Mouse (Mus musculus) mature B cell (primary cell): ENCODE results near the gene Adamts4.

Experiments
- in situ Hi-C: fragments of 300-500 bp; cut with MboI; formaldehyde crosslinking; loops from 2 replicates; pipeline ENCODE4 v1.14.3; 2019

Adamts4 gene

DNA sequence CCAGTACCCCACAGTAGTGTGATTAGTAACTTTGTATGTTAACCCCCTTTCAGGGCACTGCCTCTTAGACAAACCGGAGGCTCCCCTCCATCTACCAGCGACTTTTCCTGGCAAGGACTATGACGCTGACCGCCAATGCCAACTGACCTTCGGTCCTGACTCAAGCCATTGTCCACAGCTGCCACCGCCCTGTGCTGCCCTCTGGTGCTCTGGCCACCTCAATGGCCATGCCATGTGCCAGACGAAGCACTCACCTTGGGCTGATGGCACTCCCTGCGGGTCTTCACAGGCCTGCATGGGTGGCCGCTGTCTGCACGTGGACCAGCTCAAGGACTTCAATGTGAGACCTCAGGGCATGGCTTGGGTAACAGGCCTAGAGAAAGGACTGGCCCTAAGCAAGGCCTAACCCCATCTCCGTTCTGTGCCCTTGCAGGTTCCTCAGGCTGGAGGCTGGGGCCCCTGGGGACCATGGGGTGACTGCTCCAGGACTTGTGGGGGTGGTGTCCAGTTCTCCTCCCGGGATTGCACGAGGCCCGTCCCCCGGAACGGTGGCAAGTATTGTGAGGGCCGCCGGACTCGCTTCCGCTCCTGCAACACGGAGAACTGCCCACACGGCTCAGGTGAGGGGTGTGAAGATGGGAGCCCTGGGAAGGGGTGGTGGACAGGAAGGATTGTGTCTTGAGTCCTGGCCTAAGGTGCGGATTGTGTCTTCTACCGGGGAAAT, 6.0 kb downstream of the Adamts4 start:
- in situ Hi-C loops = no loop called here

DNA sequence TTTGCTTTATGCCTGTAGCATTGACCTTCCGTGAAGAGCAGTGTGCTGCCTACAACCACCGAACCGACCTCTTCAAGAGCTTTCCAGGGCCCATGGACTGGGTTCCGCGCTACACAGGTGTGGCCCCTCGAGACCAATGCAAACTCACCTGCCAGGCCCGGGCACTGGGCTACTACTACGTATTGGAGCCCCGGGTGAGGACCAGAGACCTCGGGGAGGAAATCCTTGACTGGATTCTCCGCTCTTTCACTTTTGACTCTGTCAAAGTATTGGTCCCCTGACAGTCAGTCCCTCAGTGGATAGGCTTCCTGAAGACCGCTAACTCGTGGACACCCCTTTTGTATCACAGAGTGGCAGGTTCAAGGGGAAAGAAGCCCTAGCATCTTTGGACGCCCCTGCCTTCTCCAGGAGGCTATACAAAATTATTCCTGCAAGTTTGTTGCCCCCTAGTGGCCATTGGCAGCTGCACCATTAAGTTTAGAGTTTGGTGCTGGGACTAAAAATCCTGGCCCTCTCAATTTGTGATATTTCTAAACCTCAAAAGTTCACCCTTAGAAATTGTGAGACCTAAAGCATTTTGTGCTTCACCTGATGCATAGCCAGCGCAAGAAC, 6.8 kb downstream of the Adamts4 start:
- in situ Hi-C loops = no loop called here

DNA sequence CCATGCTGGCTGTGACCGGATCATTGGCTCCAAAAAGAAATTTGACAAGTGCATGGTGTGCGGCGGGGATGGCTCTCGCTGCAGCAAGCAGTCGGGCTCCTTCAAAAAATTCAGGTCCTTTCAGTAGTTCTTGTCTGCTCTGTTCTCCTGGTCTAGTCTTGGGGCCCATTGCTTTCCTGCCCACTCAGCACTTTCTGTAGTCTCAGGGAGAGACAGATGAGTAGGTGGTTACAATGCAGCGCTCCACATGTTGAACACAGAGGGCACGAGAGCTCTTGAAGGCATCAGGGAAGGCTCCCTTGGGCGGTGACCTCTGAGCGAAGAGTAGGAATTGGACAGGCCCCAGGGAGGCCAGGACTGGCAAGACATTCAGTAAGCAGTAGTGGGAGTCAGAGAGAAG, 7.6 kb downstream of the Adamts4 start:
- in situ Hi-C loops = no loop called here

DNA sequence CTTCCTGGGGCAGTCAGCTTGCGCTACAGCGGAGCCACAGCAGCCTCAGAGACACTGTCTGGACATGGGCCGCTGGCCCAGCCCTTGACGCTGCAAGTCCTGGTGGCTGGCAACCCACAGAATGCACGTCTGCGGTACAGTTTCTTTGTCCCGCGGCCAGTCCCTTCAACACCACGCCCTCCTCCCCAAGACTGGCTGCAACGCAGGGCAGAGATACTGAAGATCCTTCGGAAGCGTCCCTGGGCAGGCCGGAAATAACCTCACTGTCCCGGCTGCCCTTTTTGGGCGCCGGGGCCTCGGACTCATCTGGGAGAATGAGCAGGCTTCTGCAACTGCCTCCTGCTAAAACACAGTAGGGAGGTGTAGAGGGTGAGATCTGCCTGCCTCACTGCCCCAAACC, 8.7 kb downstream of the Adamts4 start:
- in situ Hi-C loops = no loop called here

DNA sequence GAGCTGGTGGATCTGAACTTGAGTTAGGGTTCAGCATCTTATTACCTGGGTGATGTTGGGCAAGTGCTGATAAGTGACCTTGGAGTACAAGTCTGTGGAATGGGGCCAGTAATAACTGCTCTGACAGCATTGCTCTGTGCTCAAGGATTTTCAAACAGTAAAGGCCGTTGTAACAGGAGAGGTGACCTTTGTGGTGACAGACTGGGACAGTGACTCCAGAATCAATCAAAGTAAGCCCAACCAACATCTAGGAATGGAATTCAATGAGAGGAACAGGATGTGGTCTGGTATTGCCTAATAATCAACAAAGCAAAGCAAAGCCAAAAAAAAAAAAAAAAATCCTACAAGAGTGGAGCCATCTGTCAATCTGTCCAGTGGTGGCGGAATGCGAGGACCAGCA, 10.1 kb downstream of the Adamts4 start:
- in situ Hi-C loops = no loop called here

DNA sequence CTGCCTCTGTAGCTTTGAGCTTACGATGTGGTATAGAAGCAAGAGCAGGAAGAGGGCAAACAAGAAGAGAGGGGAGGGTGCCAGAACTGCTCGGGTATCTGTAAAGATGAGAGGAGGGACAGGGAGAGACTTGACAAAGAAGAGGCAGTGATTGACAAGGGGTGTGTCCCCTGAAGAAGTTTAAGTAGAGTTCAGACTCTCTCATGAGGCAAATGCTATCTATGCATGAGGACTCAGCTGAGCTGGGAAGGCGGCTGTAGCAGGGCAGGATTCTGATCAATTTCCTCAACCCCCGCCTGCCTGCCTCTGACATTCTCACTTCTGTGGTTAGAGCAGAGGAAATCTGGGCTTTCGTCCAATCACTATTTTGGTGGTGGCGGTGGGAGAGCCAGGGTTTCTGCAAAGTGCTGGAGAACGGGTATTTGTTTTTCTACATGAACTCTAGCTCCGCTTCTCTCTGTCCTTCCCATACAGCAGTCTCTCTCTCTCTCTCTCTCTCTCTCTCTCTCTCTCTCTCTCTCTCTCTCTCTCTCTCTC, 12.4 kb downstream of the Adamts4 start:
- in situ Hi-C loops = no loop called here

DNA sequence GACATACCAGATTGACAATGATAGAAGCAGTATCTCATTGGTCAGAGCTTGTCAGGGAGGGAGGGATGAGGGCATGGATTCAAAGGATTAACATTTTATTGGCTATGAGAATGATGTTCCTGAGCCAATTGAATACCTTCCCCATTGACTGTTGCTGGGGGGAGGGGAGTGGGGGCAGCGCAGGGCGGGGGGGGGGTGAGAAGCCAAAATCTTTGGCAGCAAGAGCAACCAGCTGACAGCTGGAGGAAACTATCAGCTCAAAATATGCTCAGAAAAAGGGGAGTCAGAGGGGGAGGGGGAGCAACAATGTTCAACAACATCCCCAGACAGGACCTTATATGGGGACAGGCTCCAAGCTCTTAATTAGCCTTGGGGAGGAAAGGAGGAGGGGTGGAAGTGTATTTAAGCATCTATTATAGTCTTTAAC, 13.0 kb downstream of the Adamts4 start:
- in situ Hi-C loops = no loop called here

DNA sequence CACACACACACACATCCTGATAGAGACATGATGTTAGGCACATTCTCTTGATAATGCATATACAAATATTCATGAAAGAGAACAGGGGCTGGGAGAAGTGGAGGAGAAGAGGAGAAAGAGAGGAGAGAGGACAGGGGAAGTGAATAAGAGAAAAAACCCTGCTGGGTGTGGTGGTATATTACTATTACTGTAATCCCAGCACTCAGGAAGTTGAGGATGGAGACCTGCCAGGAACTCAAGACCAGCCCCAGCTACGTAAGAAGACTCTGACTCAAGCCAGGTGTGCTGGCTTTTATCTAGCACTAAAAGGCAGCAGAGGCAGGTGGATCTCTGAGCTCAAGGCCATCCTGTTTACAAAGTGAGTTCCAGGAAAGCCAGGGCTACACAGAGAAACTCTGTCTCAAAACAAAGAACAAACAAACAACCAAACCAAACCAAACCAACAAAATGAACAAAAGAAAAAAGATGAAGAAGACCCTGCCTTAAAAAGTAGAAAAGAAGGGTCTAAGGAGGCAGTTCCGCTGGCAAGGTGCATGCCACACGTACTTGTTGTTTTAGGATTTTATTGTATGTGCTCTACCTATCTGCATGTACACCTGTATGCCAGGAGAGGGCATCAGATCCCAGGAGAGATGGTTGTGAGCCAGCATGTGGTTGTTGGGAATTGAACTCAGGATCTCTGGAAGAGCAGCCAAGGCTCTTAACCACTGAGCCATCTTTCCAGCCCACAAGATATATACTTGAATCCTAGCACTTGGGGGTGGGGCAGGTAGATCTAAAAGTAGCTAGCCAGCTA, 13.6 kb downstream of the Adamts4 start:
- in situ Hi-C loops = no loop called here

DNA sequence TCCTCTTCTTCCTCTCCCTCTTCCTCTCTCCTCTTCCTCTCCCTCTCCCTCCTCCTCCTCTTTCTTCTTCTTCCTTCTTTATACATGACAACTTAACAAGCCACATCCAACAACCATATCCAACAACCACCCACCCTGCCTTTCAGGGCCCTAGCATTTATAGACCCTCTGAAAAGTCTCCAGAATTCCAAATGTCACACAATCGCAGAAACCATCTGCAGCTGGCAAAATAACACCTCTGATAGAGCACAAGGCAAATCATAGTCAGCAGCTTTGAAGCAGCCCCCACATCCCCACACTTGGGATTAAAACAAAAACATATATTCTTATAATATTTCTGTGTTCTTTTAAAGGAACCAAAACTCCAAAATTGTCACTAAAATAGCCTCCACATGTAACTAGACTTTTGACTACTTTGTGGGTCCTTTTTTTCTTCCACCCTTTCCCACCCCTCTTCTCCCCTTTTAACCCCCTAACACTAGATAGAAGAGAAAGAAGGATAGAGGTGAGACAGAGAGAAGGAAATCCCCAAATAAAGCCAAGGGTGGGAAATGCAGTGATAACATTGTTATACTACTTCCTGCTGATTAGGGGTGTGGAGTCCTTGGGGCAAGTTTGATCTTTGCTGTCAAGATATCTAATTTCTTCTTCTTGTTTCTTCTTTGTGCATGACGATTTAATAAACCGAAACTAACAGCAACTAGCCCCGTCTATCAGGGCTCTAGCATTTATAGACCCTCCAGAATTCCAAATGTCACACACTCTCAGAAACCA, 15.9 kb downstream of the Adamts4 start:
- in situ Hi-C loops = no loop called here

DNA sequence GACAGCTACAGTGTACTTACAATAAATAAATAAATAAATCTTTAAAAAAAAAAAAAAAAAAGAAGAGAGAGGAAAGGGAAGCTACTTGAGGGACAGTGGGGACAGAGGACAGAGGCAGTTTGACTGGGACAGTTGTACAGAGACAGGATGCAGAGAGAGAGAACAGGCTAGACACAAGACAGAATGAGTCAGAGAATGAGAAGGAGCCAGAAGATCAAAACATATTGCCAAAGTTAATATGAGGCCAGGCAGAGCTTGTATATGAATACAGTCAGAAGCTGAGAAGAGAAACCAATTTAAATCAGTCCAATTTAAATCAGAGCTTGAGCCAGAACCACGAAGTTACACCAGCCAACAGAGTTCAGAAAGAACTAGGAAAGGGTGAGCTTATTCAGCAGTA, 18.1 kb downstream of the Adamts4 start:
- in situ Hi-C loops = no loop called here

DNA sequence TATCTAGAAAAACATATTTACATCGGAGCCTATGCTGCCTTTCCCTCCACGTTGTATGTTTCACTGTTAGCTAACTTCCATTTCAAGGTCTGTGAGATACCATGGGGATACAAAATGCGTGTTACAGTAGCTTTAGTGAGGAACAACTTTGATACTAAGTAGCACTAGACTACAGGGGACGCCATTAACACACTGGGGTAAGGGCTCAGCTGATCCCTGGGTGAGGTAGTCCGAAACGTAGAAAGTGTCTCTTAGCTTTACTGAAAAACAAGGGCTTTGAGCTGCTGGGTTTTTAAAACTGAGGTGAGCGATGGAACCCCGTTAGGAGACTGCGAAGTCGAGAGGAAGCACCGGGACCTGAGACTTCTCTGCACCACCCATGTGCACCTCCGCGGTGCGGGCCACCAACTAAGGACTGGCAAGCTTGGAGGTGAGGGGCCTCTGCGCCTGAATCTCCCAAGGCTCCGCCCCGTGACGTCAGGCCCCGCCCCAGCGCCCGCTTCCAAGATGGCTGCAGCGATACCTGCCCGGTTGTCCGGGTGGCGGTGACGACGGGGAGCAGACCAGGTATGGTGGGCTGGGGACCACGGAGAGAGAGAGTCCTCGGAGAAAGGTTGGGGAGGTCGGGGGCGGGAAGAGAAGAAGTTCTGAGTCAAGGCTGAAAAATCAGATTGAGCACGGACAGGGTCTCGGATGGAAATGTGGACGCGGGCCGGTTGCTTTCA, 19.8 kb downstream of the Adamts4 start, which contains the start of gene B4galt3:
Gene B4galt3 (plus strand): TSS at position 481 of the 725 bp plus-strand sequence.
- in situ Hi-C loops = no loop called here

DNA sequence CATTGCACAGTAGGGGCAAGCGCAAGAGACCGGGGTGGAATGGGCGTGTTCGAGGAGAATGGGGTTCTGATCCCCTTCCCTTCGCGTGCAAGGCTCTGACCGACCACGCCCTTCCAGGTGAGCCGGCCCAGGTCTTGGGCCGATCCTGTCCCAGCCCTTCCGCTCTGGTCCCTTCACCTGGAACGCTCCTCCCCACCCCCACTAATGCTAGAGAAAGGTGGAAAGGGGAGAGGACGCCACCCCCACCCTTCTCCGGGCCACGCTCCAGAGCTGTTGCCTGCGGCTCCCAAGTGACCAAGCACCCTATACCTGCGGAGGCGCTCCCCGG, 20.3 kb downstream of the Adamts4 start:
- in situ Hi-C loops = no loop called here

DNA sequence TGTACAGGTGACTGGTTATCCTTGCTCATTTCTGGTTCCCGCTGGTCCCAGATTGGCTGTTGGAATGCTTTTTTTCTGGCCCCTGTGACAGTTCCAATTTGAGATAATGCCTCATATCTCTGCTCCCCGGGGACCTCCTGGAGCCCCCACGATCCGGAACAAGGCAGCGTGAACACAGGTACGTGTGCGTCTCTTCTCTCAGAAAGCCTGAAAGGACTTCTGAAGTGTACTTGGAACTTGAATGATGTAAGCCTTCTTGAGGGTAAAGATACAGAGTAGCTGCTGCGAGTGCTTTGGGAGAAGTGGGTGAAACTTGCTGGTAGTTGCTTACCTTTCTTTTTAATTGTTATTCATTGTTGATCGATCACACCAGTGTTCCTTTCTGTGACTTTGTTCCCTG, 21.0 kb downstream of the Adamts4 start:
- in situ Hi-C loops = no loop called here

DNA sequence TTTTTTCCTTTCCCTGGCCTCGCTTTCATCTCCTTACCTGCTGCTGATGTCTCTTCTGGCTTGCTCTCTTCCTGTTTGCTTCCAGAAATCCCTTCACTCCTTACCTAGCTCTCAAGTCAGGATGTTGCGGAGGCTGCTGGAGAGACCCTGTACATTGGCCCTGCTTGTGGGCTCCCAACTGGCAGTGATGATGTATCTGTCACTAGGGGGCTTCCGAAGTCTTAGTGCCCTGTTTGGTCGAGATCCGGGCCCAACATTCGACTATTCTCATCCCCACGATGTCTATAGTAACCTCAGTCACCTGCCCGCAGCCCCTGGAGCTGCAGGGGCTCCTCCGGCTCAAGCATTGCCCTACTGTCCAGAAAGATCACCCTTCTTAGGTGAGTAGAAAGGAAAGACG, 21.4 kb downstream of the Adamts4 start:
- in situ Hi-C loops = no loop called here

DNA sequence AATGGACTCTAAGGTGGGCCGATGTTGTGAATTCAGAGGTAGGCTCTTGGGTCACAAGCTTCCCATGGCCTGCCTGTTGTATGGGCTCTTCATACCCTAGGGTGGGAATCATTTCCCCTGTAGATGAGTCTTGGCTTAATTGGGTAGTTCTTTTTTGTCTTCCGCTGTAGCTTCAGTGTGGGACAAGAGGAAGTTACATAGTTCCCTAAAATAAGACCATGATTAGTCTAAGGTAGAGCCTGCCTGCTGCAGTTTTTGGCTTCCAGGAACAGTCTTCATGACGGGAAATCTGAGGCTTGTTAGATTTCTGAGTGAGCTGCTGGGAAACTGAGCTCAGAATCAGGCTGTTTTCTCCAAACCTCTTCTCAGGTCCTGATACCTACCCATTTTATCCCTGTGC, 21.9 kb downstream of the Adamts4 start:
- in situ Hi-C loops = no loop called here

DNA sequence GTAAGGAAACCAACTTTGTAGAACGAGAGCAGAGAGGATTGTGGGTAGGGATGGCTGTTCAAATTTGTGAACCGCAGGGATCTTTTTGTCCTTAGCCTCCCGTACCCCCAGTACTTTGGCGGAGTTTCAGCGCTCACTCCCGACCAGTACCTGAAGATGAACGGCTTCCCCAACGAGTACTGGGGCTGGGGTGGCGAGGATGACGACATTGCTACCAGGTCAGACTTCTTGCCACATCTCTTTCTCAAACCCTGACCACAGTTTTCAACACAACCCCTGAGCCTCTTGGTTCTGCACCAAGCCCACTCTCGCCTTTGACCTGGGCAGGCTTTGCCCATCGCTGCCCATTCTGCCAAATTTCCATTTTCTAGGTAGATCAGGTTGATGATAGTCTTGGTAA, 23.9 kb downstream of the Adamts4 start:
- in situ Hi-C loops = no loop called here

DNA sequence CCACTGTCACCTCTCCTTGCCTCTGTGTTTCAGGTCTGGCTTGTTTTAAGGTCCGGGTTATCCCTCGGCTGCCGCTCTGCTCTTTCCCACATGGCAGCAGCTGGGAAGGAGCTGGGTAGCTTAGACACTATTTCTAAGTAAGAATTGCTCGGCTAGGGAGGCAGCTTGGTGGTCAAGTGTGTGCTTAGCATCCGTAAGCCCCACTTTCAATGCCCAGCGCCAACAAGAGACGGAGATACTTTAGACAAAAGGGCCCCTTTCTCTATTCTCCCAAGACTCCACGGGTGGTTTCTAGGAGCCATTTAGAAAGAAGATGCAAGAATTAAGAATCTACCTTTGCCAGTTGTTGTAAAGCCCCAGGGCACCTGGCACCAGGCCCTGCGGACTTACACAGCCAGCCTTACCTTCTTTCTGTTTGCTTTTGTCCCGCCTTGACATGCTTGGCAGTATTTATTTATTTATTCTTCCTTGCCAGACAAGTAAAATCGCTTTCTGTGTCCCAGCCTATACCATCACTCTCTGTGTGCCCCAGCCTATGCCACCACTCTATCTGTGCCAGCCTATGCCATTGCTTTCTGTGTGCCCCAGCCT, 25.0 kb downstream of the Adamts4 start:
- in situ Hi-C loops = no loop called here

DNA sequence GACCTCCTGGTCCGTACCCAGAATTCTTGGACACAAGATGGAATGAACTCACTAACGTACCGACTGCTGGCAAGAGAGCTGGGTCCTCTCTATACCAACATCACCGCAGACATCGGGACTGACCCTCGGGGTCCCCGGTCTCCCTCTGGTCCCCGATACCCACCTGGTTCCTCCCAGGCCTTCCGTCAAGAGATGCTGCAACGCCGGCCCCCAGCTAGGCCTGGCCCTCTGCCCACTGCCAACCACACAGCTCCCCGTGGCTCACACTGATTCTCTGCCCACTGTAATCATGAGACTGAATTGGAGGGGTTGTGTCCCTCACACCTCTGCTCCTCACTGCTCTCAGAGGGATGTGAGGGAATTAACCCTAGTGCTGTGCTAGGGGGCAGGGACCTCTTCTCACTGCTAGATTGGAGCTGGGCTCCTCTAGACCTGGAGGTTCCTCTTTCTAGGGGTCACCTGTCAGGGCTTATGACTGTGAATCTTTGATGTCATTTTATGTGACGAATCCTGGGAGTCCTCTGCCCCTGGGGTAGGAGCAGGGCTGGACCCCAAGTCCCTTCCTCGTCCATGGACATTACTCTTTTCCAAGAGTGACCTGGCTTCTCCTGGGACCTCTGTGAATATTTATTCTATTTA, 26.0 kb downstream of the Adamts4 start:
- in situ Hi-C loops = no loop called here

DNA sequence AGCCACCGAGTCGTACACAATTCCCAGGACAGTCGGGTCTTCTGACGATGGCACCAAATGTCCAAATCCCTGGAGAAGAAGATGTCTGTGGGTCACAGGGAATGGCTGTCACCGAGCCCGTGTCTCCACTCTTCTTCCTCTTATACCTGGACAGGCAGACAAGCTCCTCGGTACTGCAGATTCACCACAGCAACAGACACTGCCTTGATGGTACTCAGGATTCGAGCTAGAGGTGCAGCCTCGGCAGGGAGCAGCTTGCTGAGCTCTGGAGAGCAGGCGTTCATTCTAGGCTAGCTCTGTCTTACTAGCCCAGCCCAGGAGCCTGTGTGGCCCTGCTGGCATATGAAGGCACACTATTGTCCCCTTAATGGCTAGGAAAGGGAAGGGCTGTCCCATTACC, 27.5 kb downstream of the Adamts4 start:
- in situ Hi-C loops = no loop called here

DNA sequence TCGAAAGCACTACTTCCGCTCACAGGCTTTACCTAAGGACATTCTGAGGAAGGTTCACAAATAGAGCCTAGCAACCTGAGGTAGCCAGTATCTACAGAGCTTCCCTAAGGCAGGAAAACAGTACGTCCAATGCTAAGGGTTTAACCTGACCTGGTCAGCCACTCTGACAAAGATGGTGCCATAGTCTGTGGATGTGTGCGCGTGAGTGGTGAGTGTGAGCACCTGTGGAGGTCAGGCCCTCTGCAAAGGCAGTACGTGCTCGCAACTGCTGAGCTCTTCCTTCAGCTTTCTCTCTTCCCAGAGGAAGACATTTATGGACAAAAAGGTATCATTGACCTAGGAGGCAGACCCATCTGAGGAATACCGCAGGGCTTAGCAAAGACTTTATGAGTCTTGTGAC, 28.2 kb downstream of the Adamts4 start:
- in situ Hi-C loops = no loop called here
